Mouse (Mus musculus): ENCODE results near the gene Diablo.

Gene Diablo

DNA sequence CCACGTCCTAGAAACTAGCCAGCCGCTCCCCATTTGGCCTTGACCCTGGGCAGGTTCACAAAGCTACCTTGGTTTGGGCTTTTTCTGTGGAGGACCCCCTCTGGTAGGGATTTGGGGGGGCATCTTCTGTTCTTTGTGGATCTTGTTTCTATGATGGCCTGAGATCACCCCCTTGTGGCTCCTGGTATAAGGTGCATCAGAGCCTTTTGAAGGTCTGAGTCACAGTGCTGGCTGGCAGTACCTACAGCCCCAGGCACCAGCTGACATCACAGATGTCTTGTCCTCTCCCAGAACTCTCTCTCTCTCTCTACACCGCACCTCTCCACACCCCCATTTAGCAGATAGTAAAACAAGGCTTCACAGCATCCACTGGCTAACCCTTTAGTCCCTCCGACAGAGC, 24.3 kb downstream of the Diablo start:
- peak; percentile 59 to 61 for DNase-seq

DNA sequence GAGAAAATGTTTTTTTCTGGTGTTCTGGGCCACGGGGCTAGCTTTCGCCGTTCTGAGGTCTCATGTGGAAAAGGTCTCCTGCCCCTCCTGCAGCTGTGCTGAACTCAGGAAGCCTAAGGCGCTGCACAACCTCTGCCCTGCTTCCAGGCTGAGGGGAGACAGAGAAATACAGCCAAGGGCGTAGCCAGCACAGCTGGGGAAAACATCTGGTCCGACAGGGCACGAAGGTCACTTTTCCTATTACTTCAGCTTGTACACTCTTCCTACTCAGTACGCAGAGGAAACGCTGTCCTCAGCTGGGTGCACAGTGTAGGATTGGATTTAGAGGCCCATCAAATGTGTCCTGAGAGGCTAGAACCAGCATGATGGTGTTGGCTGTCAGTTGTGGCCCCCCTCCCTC, 34.0 kb downstream of the Diablo start:
- no peak for DNase-seq

DNA sequence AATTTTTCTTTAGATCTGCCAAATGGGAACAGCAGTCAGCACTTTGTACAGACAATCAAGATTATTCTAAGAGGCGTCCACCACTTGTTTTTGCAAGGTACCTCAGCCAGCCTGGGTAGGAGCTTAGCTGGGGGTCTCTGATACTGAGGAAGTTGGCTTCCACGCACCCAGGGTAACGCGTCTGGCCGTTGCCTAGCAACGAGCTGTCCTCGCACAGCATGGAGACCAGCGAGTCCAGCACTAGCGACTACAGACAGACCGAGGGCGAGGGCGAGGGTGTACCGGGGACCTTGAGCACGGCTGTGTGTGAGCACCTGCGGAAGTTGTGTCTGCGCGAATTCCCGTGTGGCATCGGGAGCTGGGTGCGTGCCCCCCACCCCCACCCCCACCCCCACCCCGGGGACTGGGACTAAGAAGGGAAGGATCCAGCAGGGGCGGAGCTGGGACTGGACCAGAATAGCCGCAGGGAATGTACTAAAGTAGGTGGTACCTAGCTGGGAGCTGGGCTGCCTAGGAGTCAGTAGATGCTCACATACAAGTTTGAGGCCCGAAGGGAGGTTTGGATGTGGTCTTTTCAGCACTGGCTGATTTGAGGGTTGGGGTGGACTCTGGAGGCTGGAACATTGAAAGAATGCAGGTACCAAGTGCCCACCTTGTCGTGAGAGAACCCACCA, 34.7 kb downstream of the Diablo start, which contains the start of the genes Lrrc43 and Il31:
Gene Lrrc43, plus strand, starts transcription at position 194 of the 674 bp plus-strand sequence.
Gene Il31, minus strand, starts transcription at position 378 of the 674 bp plus-strand sequence.
- no peak for DNase-seq

DNA sequence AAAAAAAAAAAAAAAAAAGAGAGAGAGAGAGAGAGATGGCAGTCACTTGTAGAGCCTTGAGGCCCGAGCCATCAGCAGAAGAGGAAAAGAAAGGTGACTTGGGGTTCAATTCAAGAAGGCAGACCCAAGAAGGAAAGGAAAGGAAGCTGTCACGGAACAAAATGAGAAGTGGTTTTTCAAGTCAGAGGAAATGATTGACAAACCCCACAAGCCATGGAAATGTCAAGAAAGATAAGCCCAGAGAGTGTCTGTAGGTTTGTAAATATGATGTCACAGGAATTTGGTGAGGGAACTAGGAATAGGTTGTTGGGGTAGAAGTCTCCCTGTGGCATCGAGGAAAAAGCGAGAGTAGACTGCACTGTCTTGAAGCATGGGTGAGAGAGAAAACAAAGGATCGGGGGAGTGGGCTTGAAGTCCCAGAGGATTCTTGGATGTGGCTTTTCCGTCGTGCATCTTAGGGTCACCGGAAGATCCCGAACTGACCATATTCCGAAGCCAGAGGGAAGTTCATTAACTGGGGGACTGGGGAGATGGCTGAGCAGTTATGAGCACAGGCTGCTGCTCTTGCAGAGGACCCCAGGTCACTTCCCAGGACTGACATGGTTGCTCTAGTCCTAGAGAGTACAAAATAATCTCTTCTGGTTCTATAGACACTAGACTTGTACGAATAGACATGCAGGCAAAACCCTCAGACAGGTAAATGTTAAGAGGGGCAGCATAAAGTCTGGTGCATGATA, 36.1 kb downstream of the Diablo start:
- no peak for DNase-seq

DNA sequence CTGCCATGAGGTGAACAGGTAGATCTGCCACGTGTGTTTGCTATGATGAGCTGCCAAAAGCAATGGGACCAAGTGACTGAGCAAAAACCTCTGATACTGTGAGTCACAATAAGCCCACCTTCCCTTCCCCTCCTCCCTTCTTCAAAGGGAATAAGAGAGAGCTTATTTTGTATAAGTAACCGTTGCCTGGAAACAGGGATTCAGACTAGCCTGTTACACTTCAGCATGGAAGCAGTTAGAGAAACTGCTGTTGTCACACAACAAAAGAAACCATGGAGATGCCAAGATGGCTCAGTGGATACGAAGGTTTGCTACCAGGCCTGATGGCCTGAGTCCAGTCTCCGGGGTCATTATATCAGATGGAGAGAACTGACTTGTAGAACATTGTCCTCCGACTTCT, 50.2 kb downstream of the Diablo start:
- no peak for DNase-seq

DNA sequence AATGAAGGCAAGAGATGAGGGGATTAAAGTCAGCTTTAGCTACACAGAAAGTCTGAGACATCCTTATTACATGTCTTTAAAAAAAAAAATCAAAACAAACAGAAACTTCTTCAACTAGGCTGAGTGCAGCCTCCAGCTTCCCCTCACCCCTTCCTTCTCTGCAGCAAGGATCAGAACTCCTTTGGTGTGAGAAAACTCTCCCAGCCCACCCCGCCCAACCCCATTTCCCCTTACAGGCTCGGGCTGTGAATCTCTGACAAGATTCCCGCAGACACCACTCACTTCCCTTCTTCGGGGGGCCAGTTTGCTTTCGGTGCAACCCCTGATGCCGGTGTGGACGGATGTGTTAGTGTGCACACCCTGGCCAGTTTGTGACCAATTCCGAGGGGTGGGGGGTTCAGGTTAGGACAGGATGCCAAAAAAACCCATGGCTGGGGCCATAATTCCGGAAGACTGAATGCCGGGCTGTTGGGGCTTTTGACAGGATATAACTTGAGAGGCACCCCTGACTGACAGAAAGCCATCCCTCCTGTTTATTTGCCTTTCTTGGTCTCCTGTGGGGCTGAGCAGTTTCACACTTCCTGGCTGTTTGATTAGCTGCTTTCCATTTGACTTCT, 53.1 kb downstream of the Diablo start:
- DNase-seq = peak; percentile 26 to 32

DNA sequence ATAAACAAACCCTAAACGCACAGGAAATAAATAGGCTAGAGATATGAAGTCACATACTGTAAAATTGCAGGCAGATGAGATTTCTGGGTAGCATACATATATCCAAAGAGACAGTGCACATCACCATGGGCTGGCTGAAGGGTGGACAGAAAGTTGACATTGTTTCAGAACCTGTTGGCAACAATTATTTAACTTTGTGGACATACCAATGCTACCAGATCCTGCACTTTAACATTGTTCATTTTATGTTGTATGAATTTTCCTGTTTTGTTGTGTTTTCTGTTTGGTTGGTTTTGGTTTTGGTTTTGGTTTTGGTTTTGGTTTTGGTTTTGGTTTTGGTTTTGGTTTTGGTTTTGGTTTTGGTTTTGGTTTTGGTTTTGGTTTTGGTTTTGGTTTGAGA, 59.3 kb downstream of the Diablo start:
- DNase-seq = peak; percentile 43 to 44

DNA sequence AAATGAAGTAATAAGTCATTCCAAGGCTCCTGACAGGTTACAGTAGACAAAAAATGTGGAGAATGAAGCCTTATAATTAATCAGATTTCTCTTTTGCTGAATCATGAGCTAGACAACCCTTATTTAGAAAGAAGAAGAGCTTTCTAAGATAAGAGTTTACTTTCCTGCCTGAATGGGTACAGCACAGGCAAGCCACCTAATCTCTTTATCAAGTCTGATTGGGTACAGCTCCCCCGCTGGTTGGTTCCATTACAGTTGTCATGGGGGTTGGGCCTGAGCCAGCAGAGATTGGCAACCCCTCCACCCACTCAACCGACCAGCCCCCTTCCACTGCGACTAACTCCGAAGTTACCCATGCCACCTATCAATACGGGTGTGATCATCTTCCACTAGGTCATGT, 62.6 kb downstream of the Diablo start:
- DNase-seq = peak in 1 of 2 experiments; percentile 13
